Mouse (Mus musculus) MEL (cell line): ENCODE data around the gene 4931409K22Rik. TPM values are rescaled to one million over a fixed set of nuclear protein-coding genes. Genes with fewer than 3 reads are reported as not detected.

ENCODE experiments used
- DNase-seq: peaks from one replicate; pipeline ENCODE4 v3.0.0; 2011; ENCODE audit warnings: low read depth, low spot score
- H3K27ac ChIP-seq: 2 replicates; pipeline ENCODE4 v1.5.1; 2012; ENCODE audit warnings: low read depth, mild to moderate bottlenecking, control low read depth, low read length, moderate library complexity; ENCODE audit not compliant: control insufficient read depth
- H3K27me3 ChIP-seq, 2 experiments: fragments of 150-350 bp in 1 of 2; sonication (generic) in 1 of 2; 2 replicates each; pipeline ENCODE4 v1.6.1; 2012; ENCODE audit warnings: low read length in 2 of 2, mild to moderate bottlenecking in 2 of 2, improper control_type of control experiment in 1 of 2, moderate library complexity in 1 of 2; ENCODE audit not compliant: insufficient read depth in 2 of 2, control insufficient read depth in 1 of 2
- H3K36me3 ChIP-seq, 2 experiments: 2 replicates each; pipeline ENCODE4 v1.6.1; 2012 to 2014; ENCODE audit warnings: low read length in 2 of 2, improper control_type of control experiment in 1 of 2, inconsistent platforms in 1 of 2, mild to moderate bottlenecking in 1 of 2; ENCODE audit not compliant: insufficient read depth in 2 of 2, control insufficient read depth in 1 of 2
- H3K4me1 ChIP-seq, 2 experiments: fragments of 150-350 bp in 1 of 2; sonication (generic) in 1 of 2; 2 replicates each; pipeline ENCODE4 v1.6.1; 2012; ENCODE audit warnings: low read length in 2 of 2, improper control_type of control experiment in 1 of 2, mild to moderate bottlenecking in 1 of 2; ENCODE audit not compliant: insufficient read depth in 2 of 2, control insufficient read depth in 1 of 2
- H3K4me3 ChIP-seq, 2 experiments: fragments of 150-350 bp in 1 of 2; sonication (generic) in 1 of 2; 2 replicates each; pipeline ENCODE4 v1.5.1; 2012; ENCODE audit warnings: low read depth in 2 of 2, low read length in 2 of 2, mild to moderate bottlenecking in 2 of 2, moderate library complexity in 2 of 2, control low read depth in 1 of 2, improper control_type of control experiment in 1 of 2; ENCODE audit not compliant: control insufficient read depth in 1 of 2, insufficient read depth in 1 of 2
- H3K79me2 ChIP-seq: 2 replicates; pipeline ENCODE4 v1.6.1; 2012; ENCODE audit warnings: mild to moderate bottlenecking, low read length, moderate library complexity; ENCODE audit not compliant: control insufficient read depth, poor library complexity, insufficient read depth
- H3K9ac ChIP-seq: 2 replicates; pipeline ENCODE4 v1.6.1; 2012; ENCODE audit warnings: low read depth, mild to moderate bottlenecking, control low read depth, low read length, moderate library complexity; ENCODE audit not compliant: control insufficient read depth, poor library complexity, severe bottlenecking
- H3K9me3 ChIP-seq: fragments of 150-350 bp; sonication (generic); replicated peaks from 2 replicates; pipeline ENCODE4 v1.6.1; 2012; ENCODE audit warnings: mild to moderate bottlenecking, low read length, improper control_type of control experiment, moderate library complexity; ENCODE audit not compliant: insufficient read depth
- CHD1 ChIP-seq: IDR thresholded peaks from 2 replicates; pipeline ENCODE4 v1.6.1; 2012; ENCODE audit warnings: low read depth, mild to moderate bottlenecking, inconsistent platforms, low read length, improper control_type of control experiment
- CHD2 ChIP-seq: IDR thresholded peaks from 2 replicates; pipeline ENCODE4 v1.6.1; 2011; ENCODE audit warnings: low read length, improper control_type of control experiment
- CTCF ChIP-seq, 3 experiments: IDR thresholded peaks in 2 of 3; conservative IDR thresholded peaks in 1 of 3; 2 replicates each; pipeline ENCODE4 v1.5.1; 2011 to 2012; ENCODE audit warnings: low read length in 3 of 3, low read depth in 2 of 3, mild to moderate bottlenecking in 2 of 3, improper control_type of control experiment in 1 of 3, inconsistent platforms in 1 of 3, mixed read lengths in 1 of 3, moderate library complexity in 1 of 3; ENCODE audit not compliant: control insufficient read depth in 1 of 3, insufficient read depth in 1 of 3, poor library complexity in 1 of 3, severe bottlenecking in 1 of 3
- E2F4 ChIP-seq: IDR thresholded peaks from 2 replicates; pipeline ENCODE4 v1.6.1; 2011; ENCODE audit warnings: low read depth, low read length, improper control_type of control experiment, borderline replicate concordance
- ELF1 ChIP-seq: IDR thresholded peaks from 2 replicates; pipeline ENCODE4 v1.6.1; 2014; ENCODE audit warnings: low read depth, mild to moderate bottlenecking, inconsistent platforms, low read length, improper control_type of control experiment, moderate library complexity
- ETS1 ChIP-seq: IDR thresholded peaks from 2 replicates; pipeline ENCODE4 v1.6.1; 2012; ENCODE audit warnings: low read depth, mild to moderate bottlenecking, inconsistent platforms, low read length, improper control_type of control experiment, moderate library complexity
- GABPA ChIP-seq: IDR thresholded peaks from 2 replicates; pipeline ENCODE4 v1.6.1; 2012; ENCODE audit warnings: low read depth, mild to moderate bottlenecking, inconsistent platforms, low read length, improper control_type of control experiment, moderate library complexity
- GATA1 ChIP-seq: IDR thresholded peaks from 2 replicates; pipeline ENCODE4 v1.6.1; 2011; ENCODE audit warnings: low read depth, low read length, improper control_type of control experiment
- HCFC1 ChIP-seq: IDR thresholded peaks from 2 replicates; pipeline ENCODE4 v1.6.1; 2012; ENCODE audit warnings: low read depth, mild to moderate bottlenecking, inconsistent platforms, low read length, improper control_type of control experiment, moderate library complexity
- JUND ChIP-seq: IDR thresholded peaks from 2 replicates; pipeline ENCODE4 v1.6.1; 2011; ENCODE audit warnings: low read depth, mild to moderate bottlenecking, improper control_type of control experiment, low read length
- KAT2A ChIP-seq: conservative IDR thresholded peaks from 2 replicates; pipeline ENCODE4 v1.6.1; 2012; ENCODE audit warnings: low read depth, low read length, improper control_type of control experiment, inconsistent platforms
- MAFK ChIP-seq: IDR thresholded peaks from 2 replicates; pipeline ENCODE4 v1.6.1; 2011; ENCODE audit warnings: low read depth, mild to moderate bottlenecking, low read length, improper control_type of control experiment, borderline replicate concordance
- MXI1 ChIP-seq: IDR thresholded peaks from 2 replicates; pipeline ENCODE4 v1.6.1; 2011; ENCODE audit warnings: mild to moderate bottlenecking, low read depth, low read length, improper control_type of control experiment
- MYB ChIP-seq: IDR thresholded peaks from 2 replicates; pipeline ENCODE4 v1.6.1; 2011; ENCODE audit warnings: mild to moderate bottlenecking, low read depth, low read length, improper control_type of control experiment
- MYC ChIP-seq: IDR thresholded peaks from 2 replicates; pipeline ENCODE4 v1.6.1; 2011; ENCODE audit warnings: low read depth, mild to moderate bottlenecking, low read length, improper control_type of control experiment, moderate library complexity
- NRF1 ChIP-seq: IDR thresholded peaks from 2 replicates; pipeline ENCODE4 v1.6.1; 2014; ENCODE audit warnings: low read depth, mild to moderate bottlenecking, inconsistent platforms, low read length, improper control_type of control experiment, moderate library complexity; ENCODE audit not compliant: poor library complexity, insufficient read depth, severe bottlenecking
- SMC3 ChIP-seq: IDR thresholded peaks from 2 replicates; pipeline ENCODE4 v1.6.1; 2011; ENCODE audit warnings: low read depth, low read length, improper control_type of control experiment
- TAL1 ChIP-seq: IDR thresholded peaks from 2 replicates; pipeline ENCODE4 v1.6.1; 2012; ENCODE audit warnings: mild to moderate bottlenecking, inconsistent platforms, low read length, moderate library complexity, mixed read lengths
- TBP ChIP-seq: IDR thresholded peaks from 2 replicates; pipeline ENCODE4 v1.8.0; 2011; ENCODE audit warnings: low read depth, low read length, improper control_type of control experiment
- UBTF ChIP-seq: IDR thresholded peaks from 2 replicates; pipeline ENCODE4 v1.6.1; 2012; ENCODE audit warnings: low read depth, mild to moderate bottlenecking, inconsistent platforms, low read length, improper control_type of control experiment, moderate library complexity, borderline replicate concordance; ENCODE audit not compliant: insufficient read depth
- USF2 ChIP-seq, 2 experiments: IDR thresholded peaks; 2 replicates each; pipeline ENCODE4 v1.6.1; 2011 to 2012; ENCODE audit warnings: improper control_type of control experiment in 2 of 2, low read length in 2 of 2, borderline replicate concordance in 1 of 2, inconsistent platforms in 1 of 2, low read depth in 1 of 2, mild to moderate bottlenecking in 1 of 2; ENCODE audit not compliant: insufficient read depth in 1 of 2
- ZKSCAN1 ChIP-seq: IDR thresholded peaks from 2 replicates; pipeline ENCODE4 v1.6.1; 2012; ENCODE audit warnings: low read depth, mild to moderate bottlenecking, inconsistent platforms, low read length, improper control_type of control experiment, moderate library complexity
- ZMIZ1 ChIP-seq: IDR thresholded peaks from 2 replicates; pipeline ENCODE4 v1.6.1; 2012; ENCODE audit warnings: low read depth, mild to moderate bottlenecking, inconsistent platforms, low read length, improper control_type of control experiment, moderate library complexity
- polyA plus RNA-seq, 2 experiments: library from polyadenylated mRNA; stranded (reverse) in 1 of 2; unstranded in 1 of 2; fragments of >175 nt in 1 of 2; fragments of >200 nt in 1 of 2; gene quantifications; 2 replicates each; pipeline versions ENCODE4 v1.2.1 to v1.2.4; 2012; ENCODE audit warnings: low replicate concordance in 2 of 2, low read depth in 1 of 2; ENCODE audit not compliant: insufficient read length in 2 of 2, insufficient read depth in 1 of 2, missing spikeins in 1 of 2
- total RNA-seq: library from RNA; depleted of rRNA; stranded (reverse); fragments of 300-350 nt; gene quantifications from 2 replicates; pipeline ENCODE4 v1.2.3, GENCODE M21; 2012

Gene 4931409K22Rik
- total and polyA plus RNA-seq, 3 experiments: not detected

GRCm38 (mm10) chr5:24594346-24594745 is 37.7 kb upstream of the 4931409K22Rik start:
- H3K27me3 ChIP-seq: peaks cover 3% of the 10 kb centered on the region in 2 experiments; a peak in 1 of 4 replicates
- H3K27ac ChIP-seq: no peak overlapping the region
- no peaks in the 10 kb centered on the region for H3K79me2 ChIP-seq
- no peak for DNase-seq
- H3K36me3 ChIP-seq: no peaks in the 10 kb centered on the region; a peak in 1 of 4 replicates
- no peak overlapping the region for H3K9ac ChIP-seq
- H3K4me3 ChIP-seq: no peak overlapping the region
- H3K9me3 ChIP-seq: no peaks in the 10 kb centered on the region
- no peak for TF ChIP-seq JUND
- no peak for TF ChIP-seq NRF1
- TF ChIP-seq TAL1: no peak
- TF ChIP-seq ELF1: no peak
- no peak for TF ChIP-seq ZKSCAN1
- TF ChIP-seq GABPA: no peak
- no peak for TF ChIP-seq CHD1
- no peak for TF ChIP-seq MYB
- no peak for TF ChIP-seq CHD2
- TF ChIP-seq USF2 (IDR thresholded peaks at IDR 0.05; ENCODE audit: borderline replicate concordance in 1 of 2, insufficient read depth in 1 of 2, low read depth in 1 of 2, low read length in 2 of 2): no peak
- TF ChIP-seq E2F4: no peak
- no peak for TF ChIP-seq UBTF
- no peak for TF ChIP-seq KAT2A
- no peak for TF ChIP-seq GATA1
- TF ChIP-seq TBP: no peak
- TF ChIP-seq SMC3: no peak
- no peak for TF ChIP-seq CTCF (IDR thresholded peaks at IDR 0.05 in 2 of 3, conservative IDR thresholded peaks at IDR 0.05 in 1 of 3; ENCODE audit: control insufficient read depth in 1 of 3, insufficient read depth in 1 of 3, low read depth in 2 of 3, low read length in 3 of 3, poor library complexity in 1 of 3, severe bottlenecking in 1 of 3)
- TF ChIP-seq MYC: no peak
- no peak for TF ChIP-seq MXI1
- no peak for TF ChIP-seq MAFK
- TF ChIP-seq, all 39 proteins: peak for 0
- peaks cover 0 to 7% of the 10 kb centered on the region in 2 experiments; a peak in 1 of 4 replicates for H3K4me1 ChIP-seq

GRCm38 (mm10) chr5:24593928-24594327 is 37.3 kb upstream of the 4931409K22Rik start:
- Histone ChIP-seq H3K9ac (no peak overlapping the region), H3K79me2 (peaks cover 2% of the 10 kb centered on the region; the same call in 1 of the 2 replicates), H3K27ac (no peak overlapping the region), H3K4me3 (no peak overlapping the region), H3K27me3 (peaks cover under 1 to 1% of the 10 kb centered on the region in 2 experiments; a peak in 1 of 4 replicates), H3K9me3 (no peaks in the 10 kb centered on the region), H3K4me1 (peaks cover 0 to 7% of the 10 kb centered on the region in 2 experiments; a peak in 1 of 4 replicates), H3K36me3 (peaks cover 0 to 2% of the 10 kb centered on the region in 2 experiments; a peak in 1 of 4 replicates)
- no peak for TF ChIP-seq ZMIZ1
- TF ChIP-seq KAT2A: no peak
- TF ChIP-seq MAFK: no peak
- TF ChIP-seq HCFC1: no peak
- no peak for TF ChIP-seq ETS1
- DNase-seq: no peak
